Mouse (Mus musculus): Measurements from ENCODE around the gene Mto1. TPM values are rescaled to one million over a fixed set of nuclear protein-coding genes. Genes with fewer than 3 reads are reported as not detected.
"Not testable (repeated sequence)": the region's sequence is repeated elsewhere in the genome, so short reads cannot be mapped to it uniquely, and the experiment has no call there.

Gene Mto1
- polyA plus RNA-seq, 1 experiment from 2014 or later = 26.0 TPM

DNA sequence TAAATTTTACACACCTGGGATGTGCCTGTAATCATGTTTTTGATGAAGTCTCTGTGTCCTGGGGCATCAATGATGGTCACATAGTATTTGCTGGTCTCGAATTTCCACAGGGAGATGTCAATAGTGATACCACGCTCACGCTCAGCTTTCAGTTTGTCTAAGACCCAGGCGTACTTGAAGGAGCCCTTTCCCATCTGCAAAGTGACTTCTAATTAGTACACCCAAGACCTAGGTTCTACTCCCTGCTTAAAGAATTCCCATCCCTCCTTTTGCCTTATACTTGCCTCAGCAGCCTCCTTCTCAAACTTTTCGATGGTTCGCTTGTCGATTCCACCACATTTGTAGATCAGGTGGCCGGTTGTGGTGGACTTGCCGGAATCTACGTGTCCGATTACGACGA is 32.2 kb downstream of the Mto1 start:
- H3K4me1 ChIP-seq (ENCODE audit: control insufficient read depth, insufficient read depth, low read length); H3K9me3 ChIP-seq (replicated peaks; ENCODE audit: control insufficient read depth, low read length); ATAC-seq (ENCODE audit: insufficient read depth, low FRiP score); H3K27me3 ChIP-seq (ENCODE audit: control insufficient read depth, insufficient read depth, low read length): not testable (repeated sequence)
- Histone ChIP-seq H3K4me3 (replicated peaks; ENCODE audit: low read length) (peak overlapping the region; percentile 84), H3K4me2 (ENCODE audit: low read depth, low read length) (peak overlapping the region; percentile 64), H3K36me3 (ENCODE audit: control insufficient read depth, insufficient read depth, low read length) (peaks cover 16% of the 10 kb centered on the region), H3K9ac (ENCODE audit: low read length) (peak overlapping the region; percentile 99), H3K27ac (ENCODE audit: low read length) (peak overlapping the region; percentile 97)
- WGBS = under 1% methylated on average over 13 of the region's 13 CpGs

DNA sequence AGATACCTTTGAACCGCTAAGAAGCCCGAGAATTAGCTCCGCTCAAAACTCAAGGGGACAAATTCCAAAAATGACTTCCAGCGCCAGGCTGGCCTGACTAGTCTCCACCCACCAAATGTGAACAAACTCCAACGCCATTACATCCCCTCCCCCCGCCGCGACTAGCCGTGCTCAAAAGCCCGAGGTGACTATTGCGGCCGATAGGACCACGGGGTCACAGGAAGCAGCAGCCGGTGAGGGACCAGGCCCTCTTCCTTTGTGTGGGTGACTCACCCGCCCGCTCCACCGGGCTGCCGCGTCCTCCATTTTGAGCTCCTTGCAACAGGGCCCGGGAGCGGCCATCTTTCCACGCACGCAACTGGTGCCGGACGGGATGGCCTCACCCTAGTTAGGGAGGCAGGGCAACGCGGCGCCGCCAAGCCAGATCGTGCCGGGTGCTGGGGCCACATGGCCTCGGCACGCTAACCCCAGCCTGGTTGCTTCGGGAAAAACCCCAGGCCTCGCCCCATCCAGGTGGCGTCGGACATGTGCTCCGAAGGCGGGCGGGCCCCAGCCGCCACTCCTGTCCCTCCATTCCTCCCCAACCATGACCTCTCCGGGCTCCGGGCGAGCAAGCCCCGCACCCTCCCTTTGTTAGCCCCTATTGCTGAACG is 32.8 kb downstream of the Mto1 start:
- H3K9me3 ChIP-seq (replicated peaks; ENCODE audit: control insufficient read depth, low read length) = no peaks in the 10 kb centered on the region
- peak; percentile 11; the same call in 1 of the 2 replicates for ATAC-seq (ENCODE audit: insufficient read depth, low FRiP score)
- peak overlapping the region; percentile 97 for H3K27ac ChIP-seq (ENCODE audit: low read length)
- peaks cover 8% of the 10 kb centered on the region for H3K4me1 ChIP-seq (ENCODE audit: control insufficient read depth, insufficient read depth, low read length)
- H3K27me3 ChIP-seq (ENCODE audit: control insufficient read depth, insufficient read depth, low read length) = no peaks in the 10 kb centered on the region
- peak overlapping the region; percentile 84 for H3K4me3 ChIP-seq (replicated peaks; ENCODE audit: low read length)
- H3K36me3 ChIP-seq (ENCODE audit: control insufficient read depth, insufficient read depth, low read length) = peaks cover 16% of the 10 kb centered on the region
- peak overlapping the region; percentile 64 for H3K4me2 ChIP-seq (ENCODE audit: low read depth, low read length)
- under 1% methylated on average over 46 of the region's 46 CpGs for WGBS
- peak overlapping the region; percentile 99 for H3K9ac ChIP-seq (ENCODE audit: low read length)

DNA sequence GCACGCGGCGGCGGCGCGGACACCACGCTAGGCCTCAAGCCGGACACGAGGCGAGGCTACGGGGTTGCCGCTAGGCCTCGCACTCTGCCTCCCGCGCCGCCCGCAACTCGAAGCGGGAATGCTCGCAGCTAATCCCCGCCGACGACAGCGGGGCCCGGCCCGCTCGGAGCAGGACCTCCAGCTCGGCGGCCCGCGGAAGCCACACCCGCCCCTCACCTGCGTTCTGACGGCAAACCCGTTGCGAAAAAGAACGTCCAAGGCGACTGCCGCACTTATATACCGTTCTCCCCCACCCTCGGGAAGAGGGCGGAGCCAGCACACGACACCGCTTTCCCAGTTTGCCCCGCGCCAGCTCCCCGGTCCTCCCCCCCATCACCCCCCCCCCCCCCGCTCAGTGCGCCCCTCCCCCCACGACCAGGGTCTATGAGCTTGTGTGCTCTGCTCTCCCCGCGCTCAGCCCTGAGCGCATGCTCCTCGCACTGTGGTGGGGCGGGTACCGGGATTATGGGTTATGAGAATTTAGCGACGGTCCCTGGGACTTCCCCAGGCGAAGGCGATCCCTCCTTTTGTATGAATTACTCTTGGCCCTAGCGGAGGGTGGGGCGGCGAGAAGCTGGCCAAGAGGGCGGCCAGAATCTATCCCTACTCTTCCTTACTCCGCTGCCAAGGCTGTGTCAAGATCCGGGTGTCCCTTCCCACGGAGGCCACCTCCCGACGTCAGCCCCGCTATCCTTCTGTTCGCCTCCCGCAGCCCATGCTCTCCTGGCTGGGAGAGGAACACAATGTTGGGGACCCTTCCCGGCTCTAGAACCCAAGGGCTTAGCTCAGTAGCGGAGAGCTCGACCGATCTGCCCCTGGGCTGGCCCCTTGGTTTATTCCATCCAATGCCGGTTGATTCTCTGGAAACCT is 33.7 kb downstream of the Mto1 start:
- Histone ChIP-seq H3K4me3 (replicated peaks; ENCODE audit: low read length) (peak overlapping the region; percentile 84), H3K4me1 (ENCODE audit: control insufficient read depth, insufficient read depth, low read length) (peaks cover 8% of the 10 kb centered on the region), H3K9me3 (replicated peaks; ENCODE audit: control insufficient read depth, low read length) (no peaks in the 10 kb centered on the region), H3K27me3 (ENCODE audit: control insufficient read depth, insufficient read depth, low read length) (no peaks in the 10 kb centered on the region), H3K27ac (ENCODE audit: low read length) (peak overlapping the region; percentile 99), H3K36me3 (ENCODE audit: control insufficient read depth, insufficient read depth, low read length) (peaks cover 16% of the 10 kb centered on the region), H3K9ac (ENCODE audit: low read length) (peak overlapping the region; percentile 99), H3K4me2 (ENCODE audit: low read depth, low read length) (peak overlapping the region; percentile 64)
- WGBS = under 1% methylated on average over 73 of the region's 77 CpGs
- peak; percentile 98 for ATAC-seq (ENCODE audit: insufficient read depth, low FRiP score)

DNA sequence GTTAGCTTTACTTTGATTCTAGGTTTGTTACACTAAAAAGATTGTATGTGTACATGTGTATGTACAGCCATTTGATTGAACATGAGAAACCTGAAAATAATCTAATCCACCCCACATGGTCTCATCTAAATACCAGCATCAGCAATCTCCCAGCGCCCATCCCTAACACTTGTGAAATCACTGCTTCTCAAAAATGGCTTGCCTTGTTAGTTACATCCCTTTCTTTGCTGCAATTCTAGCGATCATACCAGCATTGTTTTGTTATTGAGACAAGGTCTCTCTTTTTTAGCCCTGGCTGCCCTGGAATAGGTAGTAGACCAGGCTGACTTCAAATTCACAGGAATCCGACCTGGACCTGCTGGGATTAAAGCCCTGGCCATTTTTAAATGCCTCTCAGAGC is 34.4 kb downstream of the Mto1 start:
- peaks cover 16% of the 10 kb centered on the region for H3K36me3 ChIP-seq (ENCODE audit: control insufficient read depth, insufficient read depth, low read length)
- peak overlapping the region; percentile 62 for H3K4me3 ChIP-seq (replicated peaks; ENCODE audit: low read length)
- peak overlapping the region; percentile 57 for H3K4me2 ChIP-seq (ENCODE audit: low read depth, low read length)
- ATAC-seq (ENCODE audit: insufficient read depth, low FRiP score) = no peak
- H3K4me1 ChIP-seq (ENCODE audit: control insufficient read depth, insufficient read depth, low read length) = peaks cover 8% of the 10 kb centered on the region
- H3K27ac ChIP-seq (ENCODE audit: low read length) = peak overlapping the region; percentile 99
- H3K9ac ChIP-seq (ENCODE audit: low read length) = peak overlapping the region; percentile 86
- WGBS = 14% methylated on average over 3 of the region's 3 CpGs
- no peaks in the 10 kb centered on the region for H3K9me3 ChIP-seq (replicated peaks; ENCODE audit: control insufficient read depth, low read length)
- no peaks in the 10 kb centered on the region for H3K27me3 ChIP-seq (ENCODE audit: control insufficient read depth, insufficient read depth, low read length)

DNA sequence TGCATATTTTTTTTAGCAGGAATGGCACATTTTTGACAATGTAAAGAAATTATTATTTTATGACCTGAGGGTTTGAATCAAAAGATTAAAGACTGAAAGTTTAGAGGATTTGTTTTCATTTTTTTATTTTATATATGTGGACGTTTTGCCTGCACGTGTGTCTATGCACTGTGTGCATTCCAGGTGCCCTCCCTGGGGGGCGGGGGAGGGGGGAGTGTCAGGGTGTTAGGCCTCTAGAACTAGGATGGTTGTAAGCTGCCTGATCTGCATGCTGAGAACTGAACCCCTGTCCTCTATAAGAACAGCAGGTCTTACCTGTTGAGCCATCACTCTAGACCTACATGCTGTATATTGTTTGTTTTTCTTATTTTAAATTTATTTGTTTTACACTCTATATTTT is 36.7 kb downstream of the Mto1 start:
- H3K27ac ChIP-seq (ENCODE audit: low read length) = no peak overlapping the region
- H3K4me2 ChIP-seq (ENCODE audit: low read depth, low read length) = no peak overlapping the region
- no peaks in the 10 kb centered on the region for H3K9me3 ChIP-seq (replicated peaks; ENCODE audit: control insufficient read depth, low read length)
- peaks cover 8% of the 10 kb centered on the region; the same call in 1 of the 2 replicates for H3K4me1 ChIP-seq (ENCODE audit: control insufficient read depth, insufficient read depth, low read length)
- no peak for ATAC-seq (ENCODE audit: insufficient read depth, low FRiP score)
- no peaks in the 10 kb centered on the region for H3K27me3 ChIP-seq (ENCODE audit: control insufficient read depth, insufficient read depth, low read length)
- no peaks in the 10 kb centered on the region for H3K36me3 ChIP-seq (ENCODE audit: control insufficient read depth, insufficient read depth, low read length)
- WGBS = 64% methylated on average over 3 of the region's 3 CpGs
- H3K9ac ChIP-seq (ENCODE audit: low read length) = no peak overlapping the region
- no peak overlapping the region for H3K4me3 ChIP-seq (replicated peaks; ENCODE audit: low read length)

DNA sequence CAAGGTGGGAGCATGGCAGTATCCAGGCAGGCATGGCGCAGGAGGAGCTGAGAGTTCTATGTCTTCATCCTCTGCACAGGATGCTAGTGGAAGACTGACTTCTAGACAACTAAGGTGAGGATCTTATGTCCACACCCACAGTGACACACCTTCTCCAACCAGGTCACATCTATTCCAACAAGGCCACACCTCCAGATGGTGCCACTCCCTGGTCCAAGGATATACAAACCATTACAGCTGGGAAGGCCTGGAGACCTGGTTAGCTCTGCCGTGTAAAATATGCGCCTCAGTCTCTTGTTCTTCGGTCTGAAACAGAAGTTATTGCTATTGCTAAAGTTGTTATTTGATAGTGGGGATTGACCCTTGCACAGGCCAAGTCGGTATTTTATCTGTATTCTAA is 40.0 kb downstream of the Mto1 start:
- not testable (repeated sequence) for H3K27ac ChIP-seq (ENCODE audit: low read length); H3K9me3 ChIP-seq (replicated peaks; ENCODE audit: control insufficient read depth, low read length); H3K9ac ChIP-seq (ENCODE audit: low read length); H3K4me2 ChIP-seq (ENCODE audit: low read depth, low read length); H3K36me3 ChIP-seq (ENCODE audit: control insufficient read depth, insufficient read depth, low read length); ATAC-seq (ENCODE audit: insufficient read depth, low FRiP score); H3K4me3 ChIP-seq (replicated peaks; ENCODE audit: low read length); H3K27me3 ChIP-seq (ENCODE audit: control insufficient read depth, insufficient read depth, low read length); H3K4me1 ChIP-seq (ENCODE audit: control insufficient read depth, insufficient read depth, low read length)
- 85% methylated on average over 5 of the region's 5 CpGs for WGBS

DNA sequence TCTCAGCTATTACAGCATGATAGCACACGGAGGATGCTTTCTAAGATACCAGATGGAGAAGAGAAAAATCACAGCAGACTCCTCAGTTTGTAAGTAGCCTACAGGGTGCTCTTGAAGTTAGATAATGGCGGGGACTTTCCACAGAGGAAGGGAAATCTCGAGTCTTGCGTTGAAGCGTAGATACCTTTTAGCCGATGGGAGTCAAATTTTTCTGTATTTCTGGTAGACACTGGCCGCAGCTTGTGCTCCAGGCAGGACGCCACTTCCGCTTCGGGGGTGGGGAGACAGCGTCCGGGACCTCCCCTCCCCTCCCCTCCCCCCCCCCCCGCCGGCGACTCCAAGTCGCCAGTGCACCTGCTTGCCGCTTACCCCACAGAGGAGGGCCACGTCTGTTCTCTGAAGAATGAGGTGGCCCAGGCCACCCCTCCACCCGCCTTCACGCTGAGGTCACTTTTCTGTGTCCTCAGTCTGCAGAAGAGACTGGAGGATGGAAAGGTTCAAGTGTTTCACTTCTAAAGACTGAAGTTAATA is 40.9 kb downstream of the Mto1 start, which contains the start of gene Eef1a1:
Gene Eef1a1, minus strand, starts transcription at position 262 of the 531 bp plus-strand sequence.
- Histone ChIP-seq H3K9me3 (replicated peaks; ENCODE audit: control insufficient read depth, low read length) (no peaks in the 10 kb centered on the region), H3K27me3 (ENCODE audit: control insufficient read depth, insufficient read depth, low read length) (no peaks in the 10 kb centered on the region), H3K27ac (ENCODE audit: low read length) (peak within 1 kb of the TSS; percentile 62), H3K9ac (ENCODE audit: low read length) (peak within 1 kb of the TSS; percentile 72), H3K4me1 (ENCODE audit: control insufficient read depth, insufficient read depth, low read length) (0 out of 2 replicates have a peak, but pooled peaks cover 3% of the 10 kb centered on the region), H3K4me3 (replicated peaks; ENCODE audit: low read length) (peak within 1 kb of the TSS; percentile 52), H3K36me3 (ENCODE audit: control insufficient read depth, insufficient read depth, low read length) (no peaks in the 10 kb centered on the region), H3K4me2 (ENCODE audit: low read depth, low read length) (peak within 1 kb of the TSS; percentile 77)
- ATAC-seq (ENCODE audit: insufficient read depth, low FRiP score) = peak; percentile 69; the same call in 1 of the 2 replicates
- WGBS = 1% methylated on average over 16 of the region's 20 CpGs

DNA sequence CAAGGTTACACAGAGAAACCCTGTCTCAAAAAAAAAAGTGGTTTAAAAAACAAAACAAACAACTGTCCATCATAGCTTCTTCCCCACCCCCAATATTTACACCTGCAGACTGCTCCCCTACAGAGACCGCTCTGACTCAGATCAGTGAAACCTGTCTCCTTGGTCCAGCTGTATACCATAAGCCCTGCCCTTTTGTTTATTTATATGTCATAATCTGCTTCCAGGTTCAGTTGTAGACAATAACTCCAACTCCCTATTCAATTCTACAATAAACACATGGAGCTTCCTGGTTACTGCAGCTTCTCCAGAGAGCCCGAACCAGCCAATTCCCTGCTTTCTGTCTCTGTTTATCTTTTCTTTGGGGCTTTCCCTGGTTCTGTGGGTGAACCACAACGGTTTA is 43.2 kb downstream of the Mto1 start:
- Histone ChIP-seq H3K4me3 (replicated peaks; ENCODE audit: low read length) (no peak overlapping the region), H3K9me3 (replicated peaks; ENCODE audit: control insufficient read depth, low read length) (no peaks in the 10 kb centered on the region), H3K4me2 (ENCODE audit: low read depth, low read length) (no peak overlapping the region), H3K36me3 (ENCODE audit: control insufficient read depth, insufficient read depth, low read length) (no peaks in the 10 kb centered on the region), H3K27me3 (ENCODE audit: control insufficient read depth, insufficient read depth, low read length) (no peaks in the 10 kb centered on the region), H3K27ac (ENCODE audit: low read length) (no peak overlapping the region), H3K9ac (ENCODE audit: low read length) (no peak overlapping the region), H3K4me1 (ENCODE audit: control insufficient read depth, insufficient read depth, low read length) (0 out of 2 replicates have a peak, but pooled peaks cover 3% of the 10 kb centered on the region)
- WGBS = 58% methylated on average over 3 of the region's 3 CpGs
- ATAC-seq (ENCODE audit: insufficient read depth, low FRiP score) = no peak

DNA sequence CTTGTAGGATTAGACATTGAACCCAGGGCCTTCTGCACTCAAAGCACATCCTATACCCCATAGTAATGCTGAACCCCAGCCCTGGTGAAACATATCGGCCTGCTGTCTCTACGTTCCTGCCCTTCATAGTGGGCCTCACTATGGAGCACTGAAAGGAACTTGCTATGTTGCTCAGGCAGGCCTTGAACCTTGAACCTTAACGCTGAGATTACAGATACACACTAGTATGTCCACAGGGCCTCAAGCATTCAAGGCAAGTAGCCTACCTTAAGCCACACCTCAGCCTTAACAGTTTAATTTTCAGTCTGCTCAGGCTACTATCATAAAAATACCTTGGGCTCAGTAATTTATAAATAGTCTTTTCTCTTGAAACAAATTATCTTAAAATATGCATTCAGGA is 44.2 kb downstream of the Mto1 start:
- ATAC-seq (ENCODE audit: insufficient read depth, low FRiP score) = no peak
- Histone ChIP-seq H3K27me3 (ENCODE audit: control insufficient read depth, insufficient read depth, low read length) (no peaks in the 10 kb centered on the region), H3K27ac (ENCODE audit: low read length) (no peak overlapping the region), H3K4me3 (replicated peaks; ENCODE audit: low read length) (no peak overlapping the region), H3K9ac (ENCODE audit: low read length) (no peak overlapping the region), H3K4me1 (ENCODE audit: control insufficient read depth, insufficient read depth, low read length) (0 out of 2 replicates have a peak, but pooled peaks cover 3% of the 10 kb centered on the region), H3K36me3 (ENCODE audit: control insufficient read depth, insufficient read depth, low read length) (no peaks in the 10 kb centered on the region), H3K9me3 (replicated peaks; ENCODE audit: control insufficient read depth, low read length) (no peaks in the 10 kb centered on the region), H3K4me2 (ENCODE audit: low read depth, low read length) (no peak overlapping the region)
- 77% methylated on average over 3 of the region's 3 CpGs for WGBS

Measured in stomach, embryonic 16.5 days (tissue).